8 mouse cellular contexts compared by ENCODE assay signal in the genomic region with DNA sequence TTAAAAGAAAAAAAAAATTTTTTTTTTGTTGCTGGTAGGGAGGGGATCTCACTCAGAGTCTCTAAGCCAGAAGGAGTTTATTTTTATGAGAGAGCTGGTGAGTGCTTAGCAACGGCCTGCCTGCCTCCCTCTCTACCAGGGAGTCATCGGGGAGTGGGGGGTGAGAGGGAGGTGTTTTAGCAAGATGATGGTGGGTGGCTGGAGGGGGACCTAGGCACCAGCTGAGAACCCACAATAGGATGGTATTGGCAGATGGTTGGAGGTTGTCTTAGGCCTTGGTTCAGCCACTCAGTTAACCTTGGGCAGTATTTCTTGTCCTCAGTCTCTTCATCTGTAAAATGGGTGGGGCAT. TPM values are rescaled to one million over a fixed set of nuclear protein-coding genes. Genes with fewer than 3 reads are reported as not detected.
DNase-seq lines count a peak whose midpoint lies in the region; ATAC-seq and TF ChIP-seq lines count a peak whose summit lies in the region.

No protein-coding gene starts in this region.

- peak overlapping the region; percentile 92 for H3K4me3 ChIP-seq in heart, embryonic 11.5 days (ENCODE audit: low read depth, low read length)
- peak overlapping the region; percentile 1 for H3K4me3 ChIP-seq in bone marrow, adult 2 months (replicated peaks; ENCODE audit: control insufficient read depth, low read depth, low read length)
- peak overlapping the region; percentile 71 for H3K4me3 ChIP-seq in heart, embryonic 16.5 days (ENCODE audit: low read length)
- peak overlapping the region; percentile 92 for H3K4me3 ChIP-seq in limb, embryonic 13.5 days

- H3K4me2 ChIP-seq in heart, embryonic 11.5 days = peak overlapping the region; percentile 95
- peak overlapping the region; percentile 87 for H3K4me2 ChIP-seq in heart, embryonic 16.5 days (ENCODE audit: low read depth, low read length)
- H3K4me2 ChIP-seq in limb, embryonic 13.5 days (replicated peaks) = peak overlapping the region; percentile 96

- ATAC-seq in heart, embryonic 11.5 days (replicated peaks; ENCODE audit: insufficient number of reproducible peaks, low FRiP score, low TSS enrichment) = no peak
- no peak for ATAC-seq in heart, embryonic 16.5 days (replicated peaks; ENCODE audit: extremely low read depth, insufficient read depth, low FRiP score)
- ATAC-seq in limb, embryonic 13.5 days (ENCODE audit: low FRiP score, low read depth) = no peak

- peaks cover 46% of the 10 kb centered on the region for H3K4me1 ChIP-seq in heart, embryonic 11.5 days (ENCODE audit: control insufficient read depth, insufficient read depth, low read length)
- H3K4me1 ChIP-seq in bone marrow, adult 2 months (ENCODE audit: control insufficient read depth, insufficient read depth, low read length) = peaks cover 7% of the 10 kb centered on the region
- peaks cover 43% of the 10 kb centered on the region for H3K4me1 ChIP-seq in heart, embryonic 16.5 days (ENCODE audit: control insufficient read depth, insufficient read depth, low read length)
- H3K4me1 ChIP-seq in limb, embryonic 13.5 days = peaks cover 55% of the 10 kb centered on the region

- DNase-seq in heart, postnatal 25 days (ENCODE audit: low spot score) = no peak
- peak; percentile 74 to 84 for DNase-seq in right cerebral cortex, postnatal 10 days (ENCODE audit: low spot score in 2 of 2)
- DNase-seq in cerebellum, postnatal 4 days (ENCODE audit: low spot score in 2 of 2) = no peak
- DNase-seq in Muller cell, postnatal 12 days (ENCODE audit: inconsistent ontology term) = no peak

- H3K9ac ChIP-seq in heart, embryonic 11.5 days (ENCODE audit: low read depth, low read length) = peak overlapping the region; percentile 39; the same call in 1 of the 2 replicates
- H3K9ac ChIP-seq in heart, embryonic 16.5 days (ENCODE audit: low read length) = peak overlapping the region; percentile 86
- H3K9ac ChIP-seq in limb, embryonic 13.5 days = 0 out of 2 replicates have a peak overlapping the region, but pooled peaks have one; percentile 35

- no peaks in the 10 kb centered on the region for H3K27me3 ChIP-seq in heart, embryonic 11.5 days (ENCODE audit: control insufficient read depth, insufficient read depth, low read length)
- no peaks in the 10 kb centered on the region for H3K27me3 ChIP-seq in heart, embryonic 16.5 days (ENCODE audit: control insufficient read depth, insufficient read depth, low read length)
- no peaks in the 10 kb centered on the region for H3K27me3 ChIP-seq in limb, embryonic 13.5 days

- no peaks in the 10 kb centered on the region for H3K9me3 ChIP-seq in heart, embryonic 11.5 days (replicated peaks; ENCODE audit: control insufficient read depth, low read length)
- no peaks in the 10 kb centered on the region for H3K9me3 ChIP-seq in heart, embryonic 16.5 days (replicated peaks; ENCODE audit: control insufficient read depth, low read length)
- no peaks in the 10 kb centered on the region for H3K9me3 ChIP-seq in limb, embryonic 13.5 days

- no peaks in the 10 kb centered on the region for H3K36me3 ChIP-seq in heart, embryonic 11.5 days (ENCODE audit: control insufficient read depth, insufficient read depth, low read length)
- no peaks in the 10 kb centered on the region for H3K36me3 ChIP-seq in heart, embryonic 16.5 days (ENCODE audit: control insufficient read depth, insufficient read depth)
- peaks cover 3% of the 10 kb centered on the region for H3K36me3 ChIP-seq in limb, embryonic 13.5 days

- no peak for TF ChIP-seq CTCF in bone marrow, adult 2 months (IDR thresholded peaks at IDR 0.05; ENCODE audit: control insufficient read depth, insufficient read depth, low read length)

- H3K27ac ChIP-seq in heart, embryonic 11.5 days (ENCODE audit: low read depth, low read length) = peak overlapping the region; percentile 58
- H3K27ac ChIP-seq in bone marrow, adult 2 months (ENCODE audit: control insufficient read depth, insufficient read depth, low read depth, low read length, poor library complexity) = no peak overlapping the region
- peak overlapping the region; percentile 81 for H3K27ac ChIP-seq in heart, embryonic 16.5 days (ENCODE audit: low read length)
- no peak overlapping the region for H3K27ac ChIP-seq in limb, embryonic 13.5 days

- 33% methylated on average over 2 of the region's 2 CpGs for WGBS in heart, embryonic 11.5 days (ENCODE audit: insufficient replicate concordance)
- 8% methylated on average over 2 of the region's 2 CpGs for WGBS in bone marrow, adult 2 months
- WGBS in heart, embryonic 16.5 days = 22% methylated on average over 2 of the region's 2 CpGs
- WGBS in limb, embryonic 13.5 days = 2% methylated on average over 2 of the region's 2 CpGs

- no peak for TF ChIP-seq POLR2A in bone marrow, adult 2 months (IDR thresholded peaks at IDR 0.05; ENCODE audit: borderline replicate concordance, control insufficient read depth, low read depth, low read length)

- intact Hi-C loops in heart, postnatal 25 days (cut with DNase I) = loop anchor here (5.0 kb wide), 2 partner anchors 52 to 158 kb away; no protein-coding TSS in a partner anchor

RNA-seq across cellular contexts. Expression of a gene that starts 1.7 kb away (rescaled TPM):
- polyA plus RNA-seq in heart, embryonic 11.5 days (2014; fragmentation: Nextera tagmentation; extraction: Ambion mirVana) = 54.7 and 63.0 TPM in 2 replicates
- total RNA-seq in heart, postnatal 25 days (2021) = 100 to 1,000 TPM in 1 of 2 experiments, 10 to 100 TPM in 1; 85.0 to 102 TPM
- polyA plus RNA-seq in bone marrow, adult 2 months (2011; ENCODE audit: insufficient read depth, insufficient read length, low replicate concordance, missing spikeins) = 18.5 and 36.3 TPM in 2 replicates
- polyA plus RNA-seq in heart, embryonic 16.5 days (2015; fragmentation: Nextera tagmentation; extraction: Ambion mirVana) = 59.1 and 74.8 TPM in 2 replicates
- polyA plus RNA-seq in limb, embryonic 13.5 days (2015; fragmentation: Nextera tagmentation; extraction: Ambion mirVana) = 48.7 and 51.1 TPM in 2 replicates

Comparison
In these comparisons a context has a peak if more than half of its experiments do, and no peak if none do; other contexts are left out.
1. H3K27ac ChIP-seq: peak in heart, embryonic 11.5 days (single experiment) and heart, embryonic 16.5 days (single experiment); none in bone marrow, adult 2 months (single experiment) and limb, embryonic 13.5 days (single experiment).
2. H3K4me3 ChIP-seq: peak in every context shown above with its lines; median percentile 92 in heart, embryonic 11.5 days; 92 in limb, embryonic 13.5 days; 71 in heart, embryonic 16.5 days; 1 in bone marrow, adult 2 months.
3. H3K9ac ChIP-seq: peak in every context shown above with its lines; median percentile 86 in heart, embryonic 16.5 days; 39 in heart, embryonic 11.5 days; 35 in limb, embryonic 13.5 days.
4. DNase-seq: peak in right cerebral cortex, postnatal 10 days (2 of 2); none in heart, postnatal 25 days (single experiment), cerebellum, postnatal 4 days (0 of 2) and Muller cell, postnatal 12 days (single experiment).
5. Peak in every context shown above with its lines, with median percentiles within 50 percentile points of each other: H3K4me2 ChIP-seq.